Mouse (Mus musculus) left cerebral cortex, adult 8-10 months (tissue): ENCODE measurements around the gene Olfr180. TPM values are rescaled to one million over a fixed set of nuclear protein-coding genes. Genes with fewer than 3 reads are reported as not detected.

Source experiments
- DNase-seq, 2 experiments: peaks; one replicate each; pipeline ENCODE4 v3.0.0; 2022; ENCODE audit warnings: low spot score in 2 of 2
- total RNA-seq, 4 experiments: library from RNA; stranded (reverse); gene quantifications; 2 replicates each; pipeline ENCODE4 v1.2.4; 2022

The Olfr180 gene
- total RNA-seq = not detected

DNA sequence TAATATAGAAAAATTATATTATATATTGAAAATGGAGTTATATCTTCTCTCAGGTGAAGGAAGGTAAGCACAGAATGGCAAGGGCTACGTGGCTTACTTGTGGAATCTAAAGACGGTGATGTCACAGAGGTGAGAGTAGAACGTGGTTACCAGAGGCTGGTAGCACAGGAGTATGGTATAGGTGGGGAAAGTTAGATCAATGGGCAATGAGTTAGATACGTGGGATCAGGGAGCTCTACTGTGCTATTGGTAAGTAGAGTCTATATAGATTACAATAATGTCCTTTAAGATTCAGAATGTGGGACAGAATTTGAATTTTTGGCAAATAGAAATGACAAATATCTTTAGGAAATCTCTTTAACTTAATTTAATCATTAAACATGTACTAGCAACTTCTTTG, at the start of gene Olfr180:
Gene Olfr180, minus strand, starts transcription at position 101 of the 400 bp plus-strand sequence.
- DNase-seq = no peak

DNA sequence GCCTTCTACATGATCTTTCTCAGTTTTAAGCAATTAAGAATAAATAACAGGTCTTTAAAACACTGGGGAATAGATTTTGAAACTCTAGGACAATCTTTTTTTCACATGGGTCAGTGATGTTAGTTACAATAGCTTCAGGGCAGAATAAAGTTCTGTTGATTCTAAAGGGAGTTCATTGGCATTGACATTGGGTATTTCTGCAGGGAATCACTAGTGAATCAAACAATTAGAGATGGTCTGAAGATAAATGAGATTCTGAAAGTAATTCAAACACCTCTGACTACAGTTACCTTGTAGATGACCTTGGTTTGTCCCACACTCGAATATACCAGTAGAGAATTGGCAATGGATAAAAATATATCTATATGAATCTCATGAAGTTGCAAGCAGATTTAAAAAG, 537 bp downstream of the Olfr180 start, which contains the start of gene Olfr181:
Gene Olfr181, minus strand, starts transcription at position 101 of the 400 bp plus-strand sequence.
- DNase-seq = no peak

DNA sequence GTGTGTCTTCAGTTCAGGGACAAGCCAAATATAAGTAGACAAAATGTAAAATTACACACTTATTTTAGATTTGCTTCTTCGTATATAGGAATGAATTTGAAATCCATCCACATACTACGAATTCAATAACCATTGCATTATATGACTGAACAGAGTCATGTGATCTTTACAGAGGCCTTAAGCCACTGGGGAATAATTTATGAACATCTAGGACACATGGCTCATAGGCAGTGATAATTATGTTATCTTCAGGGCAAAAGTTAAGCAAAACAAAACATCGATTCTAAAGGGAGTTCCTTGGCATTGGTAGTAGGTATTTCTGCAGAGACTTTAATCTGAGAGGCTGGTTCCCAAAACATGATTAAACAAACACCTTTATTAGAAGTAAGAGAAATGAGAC, 37.2 kb downstream of the Olfr180 start, which contains the start of gene Olfr178:
Gene Olfr178, minus strand, starts transcription at position 101 of the 400 bp plus-strand sequence.
- no peak for DNase-seq

DNA sequence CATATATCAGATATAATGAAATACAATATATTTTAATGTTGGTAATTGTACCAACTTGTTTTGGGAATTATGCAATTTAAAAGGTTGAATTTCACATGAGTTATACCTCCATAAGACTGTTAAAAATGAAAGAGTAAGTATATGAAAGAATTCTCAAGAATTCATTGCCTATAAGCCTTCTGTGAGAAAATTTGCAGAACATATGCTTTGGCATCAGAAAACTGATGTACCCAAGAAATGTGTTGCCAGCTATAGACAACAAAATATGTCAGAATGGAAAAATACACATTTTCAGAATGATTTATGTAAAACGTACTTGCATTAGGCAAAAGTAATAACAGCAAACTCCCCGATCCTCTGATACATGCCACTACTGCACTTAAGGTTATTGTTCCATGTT, 44.8 kb downstream of the Olfr180 start:
- DNase-seq = no peak

DNA sequence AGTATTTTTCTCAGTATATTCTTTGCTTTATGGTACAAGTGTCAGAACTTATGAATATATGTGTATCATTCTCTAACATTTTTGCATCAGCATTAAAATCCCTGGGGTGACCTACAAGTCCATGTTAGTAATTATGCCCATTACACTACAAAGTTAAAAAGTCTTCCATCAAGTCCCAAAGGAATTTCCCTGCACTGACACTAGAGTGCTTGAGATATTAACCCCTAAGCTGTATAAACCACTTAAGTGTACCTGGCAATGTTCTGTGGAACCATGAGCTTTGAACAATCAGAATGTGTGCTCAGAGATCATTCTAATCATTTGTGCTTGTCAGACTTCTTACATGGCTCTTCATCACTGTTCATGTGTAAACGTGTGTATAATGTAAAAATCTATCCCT, 54.5 kb downstream of the Olfr180 start, which contains the start of gene Olfr177:
Gene Olfr177, minus strand, starts transcription at position 101 of the 400 bp plus-strand sequence.
- no peak for DNase-seq

Other genes starting within 250 kb of the Olfr180 start
- not detected for gene Gpr15, start 210.3 kb downstream of the Olfr180 start, total RNA-seq
- gene Cldnd1, start 201.5 kb downstream of the Olfr180 start, total RNA-seq = 100 to 1,000 TPM in 3 of 4 experiments, 10 to 100 TPM in 1; 98.1 to 116 (median 114) TPM
- gene Olfr172, start 166.2 kb downstream of the Olfr180 start, total RNA-seq = not detected
- gene Olfr173, start 129.1 kb downstream of the Olfr180 start, total RNA-seq = not detected
- not detected for gene Olfr175-ps1, start 102.6 kb downstream of the Olfr180 start, total RNA-seq
- gene Olfr177, start 54.6 kb downstream of the Olfr180 start, total RNA-seq = not detected
- gene Olfr178, start 37.3 kb downstream of the Olfr180 start, total RNA-seq = not detected
- not detected for gene Olfr181, start 637 bp downstream of the Olfr180 start, total RNA-seq
- not detected for gene Olfr183, start 66.0 kb upstream of the Olfr180 start, total RNA-seq
- gene Olfr186, start 100.9 kb upstream of the Olfr180 start, total RNA-seq = not detected
- not detected for gene Olfr187, start 110.4 kb upstream of the Olfr180 start, total RNA-seq
- gene Olfr190, start 148.6 kb upstream of the Olfr180 start, total RNA-seq = not detected
- gene Olfr191, start 160.4 kb upstream of the Olfr180 start, total RNA-seq = not detected
- gene Olfr193, start 182.5 kb upstream of the Olfr180 start, total RNA-seq = not detected
- gene Olfr194, start 191.7 kb upstream of the Olfr180 start, total RNA-seq = not detected
- not detected for gene Olfr195, start 217.7 kb upstream of the Olfr180 start, total RNA-seq
- not detected for gene Olfr196, start 241.1 kb upstream of the Olfr180 start, total RNA-seq